Mouse (Mus musculus): ENCODE data around the gene Terb1. TPM values are rescaled to one million over a fixed set of nuclear protein-coding genes. Genes with fewer than 3 reads are reported as not detected.

The Terb1 gene
- total and polyA plus RNA-seq, 2 experiments from 2014 or later: 0.60 to 0.84 TPM

DNA sequence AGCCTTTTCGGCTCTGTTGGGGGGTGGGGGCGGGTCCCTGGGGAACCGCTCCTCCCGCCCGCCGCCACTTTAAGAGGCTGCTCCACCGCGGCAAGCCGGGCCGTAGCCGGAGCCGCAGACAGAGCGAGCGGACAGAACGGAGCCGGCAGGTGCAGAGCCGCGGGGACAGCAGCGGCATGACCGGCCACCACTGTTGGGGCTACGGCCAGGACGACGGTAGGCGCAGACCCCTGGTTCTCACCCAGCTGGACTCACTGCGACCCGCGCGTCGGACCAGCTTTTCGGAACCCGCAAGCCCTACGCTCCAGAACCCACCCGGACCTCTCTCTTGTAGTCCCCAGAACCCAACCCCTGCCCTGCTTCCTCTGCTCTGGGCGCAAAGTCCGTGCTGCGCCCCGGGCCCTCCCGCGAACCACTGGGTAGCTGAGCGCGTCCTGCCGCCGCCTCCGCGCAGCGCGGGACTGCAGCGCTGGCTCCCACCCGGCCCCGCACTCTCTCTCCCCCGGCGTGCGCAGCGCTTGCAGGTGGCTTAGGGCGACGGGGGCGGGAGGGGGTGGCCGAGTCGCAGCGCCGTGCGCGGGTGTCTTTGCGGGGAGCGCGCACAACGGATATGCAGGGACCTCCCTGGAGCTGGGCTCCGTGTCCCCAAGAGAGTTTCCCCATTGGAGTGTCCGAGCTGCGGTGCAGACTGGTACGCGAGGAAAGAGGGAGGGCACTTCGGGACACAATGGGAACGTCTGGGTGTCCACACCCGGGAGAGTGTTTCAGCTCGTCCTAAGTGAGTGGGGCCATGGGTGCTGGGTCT is 31.2 kb upstream of the Terb1 start:
- no peaks in the 10 kb centered on the region for H3K36me3 ChIP-seq (ENCODE audit: insufficient read depth, low read length)
- DNase-seq (ENCODE audit: low spot score) (peak; percentile 8), ATAC-seq (peak; percentile 60)
- peak overlapping the region; percentile 60 for H3K4me3 ChIP-seq (ENCODE audit: low read length)
- H3K27me3 ChIP-seq (ENCODE audit: insufficient read depth, low read length): peaks cover 24% of the 10 kb centered on the region; the same call in 1 of the 2 replicates
- no peak overlapping the region for H3K27ac ChIP-seq
- peak overlapping the region; percentile 99 for H3K4me2 ChIP-seq (ENCODE audit: low read depth, low read length)
- H3K9me3 ChIP-seq (ENCODE audit: low read length): no peaks in the 10 kb centered on the region
- H3K9ac ChIP-seq (replicated peaks; ENCODE audit: low read length): peak overlapping the region; percentile 57
- H3K4me1 ChIP-seq (ENCODE audit: insufficient read depth, low read length): 0 out of 2 replicates have a peak, but pooled peaks cover 7% of the 10 kb centered on the region
- under 1% methylated on average over 73 of the region's 76 CpGs for WGBS
- no peak for TF ChIP-seq CTCF (IDR thresholded peaks at IDR 0.05; ENCODE audit: low read depth)

DNA sequence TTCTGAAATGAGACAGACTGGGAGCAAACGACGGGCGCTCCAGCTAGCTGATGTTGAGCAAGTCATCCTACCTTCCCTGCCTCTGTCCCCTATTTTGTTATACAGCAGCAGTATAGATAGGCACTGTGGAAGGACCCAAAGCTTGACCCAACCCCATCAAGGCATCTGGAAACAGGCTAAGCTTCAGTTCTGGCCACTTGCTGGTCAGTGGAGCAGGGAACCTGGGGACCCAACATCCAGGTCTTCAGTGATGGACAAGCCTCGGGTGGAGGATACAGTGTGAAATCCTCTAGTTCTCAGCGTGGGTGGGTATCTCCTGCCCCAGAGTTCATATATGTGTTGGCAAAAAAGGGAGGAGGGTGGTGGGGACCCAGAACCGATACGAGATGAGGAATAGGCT is 30.5 kb upstream of the Terb1 start:
- peak overlapping the region; percentile 57; the same call in 1 of the 2 replicates for H3K9ac ChIP-seq (replicated peaks; ENCODE audit: low read length)

DNA sequence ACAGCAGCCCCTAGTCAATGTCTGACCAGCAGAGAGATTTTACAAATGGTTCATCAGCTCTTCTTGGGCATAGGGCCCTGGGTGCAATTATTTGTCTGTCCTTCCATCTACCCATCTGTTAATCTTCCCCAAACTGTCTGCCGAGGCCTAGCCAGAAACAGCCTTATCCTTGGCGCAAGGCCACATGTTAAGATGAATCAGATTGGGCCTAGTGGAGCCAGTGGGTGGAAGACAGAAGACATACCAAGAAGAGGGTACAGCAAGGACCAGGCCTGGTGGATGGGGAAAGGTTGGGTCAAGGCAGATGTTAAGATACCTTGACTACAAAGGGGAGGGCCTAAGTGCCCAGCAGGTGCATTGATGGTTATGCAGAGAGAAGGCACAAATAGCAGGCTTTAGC is 29.9 kb upstream of the Terb1 start:
- no peak overlapping the region for H3K4me2 ChIP-seq (ENCODE audit: low read depth, low read length)
- peaks cover 24% of the 10 kb centered on the region; the same call in 1 of the 2 replicates for H3K27me3 ChIP-seq (ENCODE audit: insufficient read depth, low read length)
- H3K4me1 ChIP-seq (ENCODE audit: insufficient read depth, low read length): peaks cover 14% of the 10 kb centered on the region; the same call in 1 of the 2 replicates
- TF ChIP-seq CTCF (IDR thresholded peaks at IDR 0.05; ENCODE audit: low read depth): no peak
- no peak overlapping the region for H3K4me3 ChIP-seq (ENCODE audit: low read length)
- ATAC-seq (no peak), DNase-seq (ENCODE audit: low spot score) (no peak)
- H3K9ac ChIP-seq (replicated peaks; ENCODE audit: low read length): no peak overlapping the region
- H3K9me3 ChIP-seq (ENCODE audit: low read length): no peaks in the 10 kb centered on the region
- WGBS: 75% methylated on average over 2 of the region's 2 CpGs
- H3K36me3 ChIP-seq (ENCODE audit: insufficient read depth, low read length): no peaks in the 10 kb centered on the region
- no peak overlapping the region for H3K27ac ChIP-seq

More for the DNA sequence above, 30.5 kb upstream of the Terb1 start:
- DNase-seq (ENCODE audit: low spot score) (no peak), ATAC-seq (no peak)
- 46% methylated on average over 7 of the region's 7 CpGs for WGBS
- no peaks in the 10 kb centered on the region for H3K36me3 ChIP-seq (ENCODE audit: insufficient read depth, low read length)
- H3K4me3 ChIP-seq (ENCODE audit: low read length): peak overlapping the region; percentile 60
- H3K27me3 ChIP-seq (ENCODE audit: insufficient read depth, low read length): peaks cover 24% of the 10 kb centered on the region; the same call in 1 of the 2 replicates
- H3K4me1 ChIP-seq (ENCODE audit: insufficient read depth, low read length): peaks cover 8% of the 10 kb centered on the region; the same call in 1 of the 2 replicates
- peak overlapping the region; percentile 99 for H3K4me2 ChIP-seq (ENCODE audit: low read depth, low read length)
- no peak overlapping the region for H3K27ac ChIP-seq
- H3K9me3 ChIP-seq (ENCODE audit: low read length): no peaks in the 10 kb centered on the region
- no peak for TF ChIP-seq CTCF (IDR thresholded peaks at IDR 0.05; ENCODE audit: low read depth)

DNA sequence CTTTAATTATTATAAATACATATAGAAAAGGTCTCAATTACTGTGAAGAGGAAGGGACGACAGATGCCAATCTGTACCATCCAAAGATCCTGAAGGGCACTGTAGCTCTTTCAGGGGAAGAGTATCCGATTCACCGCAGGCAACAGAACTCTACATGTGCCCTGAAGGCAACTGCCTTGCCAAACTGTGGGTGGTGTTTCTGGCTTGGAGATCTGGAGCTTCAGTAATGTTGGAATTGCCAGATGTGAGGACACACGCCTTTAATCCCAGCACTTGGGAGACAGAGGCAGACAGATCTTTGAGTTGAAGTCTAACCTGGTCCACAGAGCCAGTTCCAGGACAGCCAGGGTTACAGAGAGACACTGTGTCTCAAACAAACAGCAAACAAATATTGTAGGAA is 29.2 kb upstream of the Terb1 start:
- Histone ChIP-seq H3K4me2 (ENCODE audit: low read depth, low read length) (no peak overlapping the region), H3K27me3 (ENCODE audit: insufficient read depth, low read length) (peaks cover 24% of the 10 kb centered on the region; the same call in 1 of the 2 replicates), H3K4me1 (ENCODE audit: insufficient read depth, low read length) (peaks cover 14% of the 10 kb centered on the region; the same call in 1 of the 2 replicates)

DNA sequence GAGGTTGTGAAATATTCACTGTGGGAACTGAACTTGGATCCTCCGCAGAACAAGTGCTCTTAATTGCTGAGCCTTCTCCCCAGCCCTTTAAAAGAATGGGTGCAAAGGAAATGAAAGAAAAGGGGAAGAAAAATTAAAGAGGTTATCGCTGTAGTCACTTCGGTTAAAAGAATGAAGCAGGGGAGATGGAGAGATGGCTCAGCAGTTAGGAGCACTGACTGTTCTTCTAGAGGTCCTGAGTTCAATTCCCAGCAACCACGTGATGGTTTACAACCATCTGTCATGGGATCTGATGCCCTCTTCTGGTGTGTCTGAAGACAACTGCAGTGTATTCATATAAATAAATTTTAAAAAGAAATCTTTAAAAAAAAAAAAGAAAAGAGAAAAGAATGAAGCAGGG is 26.3 kb upstream of the Terb1 start:
- no peak overlapping the region for H3K9ac ChIP-seq (replicated peaks; ENCODE audit: low read length)
- ATAC-seq (no peak), DNase-seq (ENCODE audit: low spot score) (no peak)
- no peak overlapping the region for H3K27ac ChIP-seq
- H3K36me3 ChIP-seq (ENCODE audit: insufficient read depth, low read length): no peaks in the 10 kb centered on the region
- H3K4me2 ChIP-seq (ENCODE audit: low read depth, low read length): no peak overlapping the region
- 85% methylated on average over 4 of the region's 4 CpGs for whole genome bisulfite sequencing
- H3K27me3 ChIP-seq (ENCODE audit: insufficient read depth, low read length): peaks cover 9% of the 10 kb centered on the region; the same call in 1 of the 2 replicates
- peaks cover 22% of the 10 kb centered on the region for H3K4me1 ChIP-seq (ENCODE audit: insufficient read depth, low read length)
- TF ChIP-seq CTCF (IDR thresholded peaks at IDR 0.05; ENCODE audit: low read depth): no peak
- H3K4me3 ChIP-seq (ENCODE audit: low read length): no peak overlapping the region
- H3K9me3 ChIP-seq (ENCODE audit: low read length): no peaks in the 10 kb centered on the region

More for the DNA sequence above, 29.2 kb upstream of the Terb1 start:
- Histone ChIP-seq H3K9me3 (ENCODE audit: low read length) (no peaks in the 10 kb centered on the region), H3K4me3 (ENCODE audit: low read length) (no peak overlapping the region), H3K9ac (replicated peaks; ENCODE audit: low read length) (no peak overlapping the region), H3K36me3 (ENCODE audit: insufficient read depth, low read length) (no peaks in the 10 kb centered on the region), H3K27ac (no peak overlapping the region)
- no peak for TF ChIP-seq CTCF (IDR thresholded peaks at IDR 0.05; ENCODE audit: low read depth)
- DNase-seq (ENCODE audit: low spot score) (no peak), ATAC-seq (no peak)
- WGBS: 88% methylated on average over 4 of the region's 4 CpGs

DNA sequence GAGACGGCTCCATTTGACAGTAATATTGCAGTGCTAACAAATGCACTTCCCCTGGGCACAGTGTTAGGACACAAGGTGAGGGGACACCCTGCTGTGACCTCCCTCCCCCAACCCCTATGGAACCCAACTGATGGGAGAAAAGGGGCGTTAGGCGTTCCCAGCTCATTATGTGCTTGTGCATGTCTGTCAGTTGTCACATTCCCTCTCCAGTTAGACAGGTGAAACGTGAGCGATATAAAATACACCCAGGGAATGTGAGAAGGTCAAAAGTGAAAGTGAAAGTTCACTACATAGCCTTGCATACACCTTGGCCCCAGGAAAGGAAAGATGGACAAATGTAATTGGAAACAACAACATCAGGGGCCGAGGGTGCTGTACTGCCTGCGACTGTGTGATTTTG is 25.7 kb upstream of the Terb1 start:
- Histone ChIP-seq H3K36me3 (ENCODE audit: insufficient read depth, low read length) (no peaks in the 10 kb centered on the region), H3K4me1 (ENCODE audit: insufficient read depth, low read length) (peaks cover 19% of the 10 kb centered on the region), H3K27me3 (ENCODE audit: insufficient read depth, low read length) (peaks cover 4% of the 10 kb centered on the region; the same call in 1 of the 2 replicates), H3K9me3 (ENCODE audit: low read length) (no peaks in the 10 kb centered on the region), H3K9ac (replicated peaks; ENCODE audit: low read length) (no peak overlapping the region), H3K27ac (no peak overlapping the region), H3K4me2 (ENCODE audit: low read depth, low read length) (peak overlapping the region; percentile 88), H3K4me3 (ENCODE audit: low read length) (peak overlapping the region; percentile 95; the same call in 1 of the 2 replicates)
- 41% methylated on average over 7 of the region's 7 CpGs for whole genome bisulfite sequencing
- ATAC-seq (no peak), DNase-seq (ENCODE audit: low spot score) (no peak)
- no peak for TF ChIP-seq CTCF (IDR thresholded peaks at IDR 0.05; ENCODE audit: low read depth)

Measured in hindbrain, postnatal 0 days (tissue).